Mouse (Mus musculus) lung, postnatal 25 days (tissue): ENCODE data around the gene Ndufb5.
"Not testable (repeated sequence)": the region's sequence is repeated elsewhere in the genome, so short reads cannot be mapped to it uniquely, and the experiment has no call there.

Experiments
- DNase-seq: peaks from one replicate; pipeline ENCODE4 v3.0.0; 2022; ENCODE audit warnings: low spot score

The Ndufb5 gene

GRCm38 (mm10) chr3:32727861-32728260 is 8.9 kb upstream of the Ndufb5 start:
- no peak for DNase-seq

GRCm38 (mm10) chr3:32737172-32737655 is 424 bp downstream of the Ndufb5 start, which contains the start of gene Mrpl47:
Mrpl47 (minus strand) TSS chr3:32737605.
- no peak for DNase-seq

GRCm38 (mm10) chr3:32738549-32738948 is 1.8 kb downstream of the Ndufb5 start:
- DNase-seq: no peak

- DNase-seq: no peak
Measured at GRCm38 (mm10) chr3:32742276-32742780, 5.5 kb downstream of the Ndufb5 start.

- DNase-seq: no peak
Measured at GRCm38 (mm10) chr3:32745001-32745400, 8.2 kb downstream of the Ndufb5 start.

- DNase-seq: not testable (repeated sequence)
Measured at GRCm38 (mm10) chr3:32745426-32745825, 8.6 kb downstream of the Ndufb5 start.

GRCm38 (mm10) chr3:32748384-32748783 is 11.6 kb downstream of the Ndufb5 start:
- no peak for DNase-seq

GRCm38 (mm10) chr3:32749820-32750579 is 13.2 kb downstream of the Ndufb5 start:
- DNase-seq: no peak

GRCm38 (mm10) chr3:32754384-32754915 is 17.7 kb downstream of the Ndufb5 start:
- no peak for DNase-seq

- DNase-seq: no peak
Measured at GRCm38 (mm10) chr3:32759212-32759611, 22.4 kb downstream of the Ndufb5 start.

GRCm38 (mm10) chr3:32762962-32763361 is 26.2 kb downstream of the Ndufb5 start:
- DNase-seq: no peak

GRCm38 (mm10) chr3:32763902-32764301 is 27.1 kb downstream of the Ndufb5 start:
- DNase-seq: no peak

- DNase-seq: no peak
Measured at GRCm38 (mm10) chr3:32770781-32771180, 34.0 kb downstream of the Ndufb5 start.
